Mouse (Mus musculus) layer of hippocampus, postnatal 10 days (tissue): ENCODE data around the gene Plbd1. TPM values are rescaled to one million over a fixed set of nuclear protein-coding genes. Genes with fewer than 3 reads are reported as not detected.

Experiments
- DNase-seq, 2 experiments: peaks; one replicate each; pipeline ENCODE4 v3.0.0; 2021; ENCODE audit warnings: low spot score in 2 of 2
- total RNA-seq, 2 experiments: library from RNA; stranded (reverse); gene quantifications; 2 replicates each; pipeline ENCODE4 v1.2.3; 2021

Gene Plbd1
- total RNA-seq, 2 experiments from 2014 or later: 0.20 to 0.23 TPM

DNA sequence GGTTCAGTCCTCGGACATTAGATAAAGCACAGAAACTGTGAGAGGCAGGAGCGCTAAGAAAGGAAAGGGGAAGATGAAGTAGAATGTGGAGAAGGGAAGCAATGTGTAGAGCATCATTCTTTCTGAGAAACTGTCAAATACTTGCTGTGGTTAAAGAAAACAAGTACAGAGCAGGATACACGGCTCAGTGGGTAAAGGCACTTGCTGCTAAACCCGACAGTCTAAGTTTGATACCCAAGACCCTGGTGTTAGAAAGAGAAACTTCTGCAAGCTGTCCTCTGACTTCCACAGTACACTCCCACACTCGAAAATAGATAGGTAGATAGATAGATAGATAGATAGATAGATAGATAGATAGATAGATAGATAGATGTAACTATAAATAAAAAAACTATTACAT lies 8.4 kb downstream of the Plbd1 start:
- no peak for DNase-seq

DNA sequence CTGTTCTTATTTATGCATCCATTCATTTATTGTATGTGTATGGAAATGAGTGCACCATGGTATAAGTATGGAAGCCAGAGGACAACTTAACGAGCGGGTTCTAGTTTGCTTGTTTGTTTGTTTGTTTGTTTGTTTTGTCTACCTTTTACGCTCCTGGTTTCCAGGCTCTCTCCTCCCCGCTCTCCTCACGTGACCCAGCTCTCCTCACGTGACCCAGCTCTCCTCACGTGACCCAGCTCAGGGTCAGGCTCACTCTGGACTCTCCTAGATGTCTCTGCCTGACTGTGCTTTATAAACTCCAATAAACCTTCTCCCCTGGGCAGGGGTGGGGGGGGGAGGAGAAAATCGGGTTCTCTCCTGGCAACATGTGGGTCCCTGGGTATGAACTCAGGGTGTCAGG lies 11.1 kb downstream of the Plbd1 start:
- no peak for DNase-seq

DNA sequence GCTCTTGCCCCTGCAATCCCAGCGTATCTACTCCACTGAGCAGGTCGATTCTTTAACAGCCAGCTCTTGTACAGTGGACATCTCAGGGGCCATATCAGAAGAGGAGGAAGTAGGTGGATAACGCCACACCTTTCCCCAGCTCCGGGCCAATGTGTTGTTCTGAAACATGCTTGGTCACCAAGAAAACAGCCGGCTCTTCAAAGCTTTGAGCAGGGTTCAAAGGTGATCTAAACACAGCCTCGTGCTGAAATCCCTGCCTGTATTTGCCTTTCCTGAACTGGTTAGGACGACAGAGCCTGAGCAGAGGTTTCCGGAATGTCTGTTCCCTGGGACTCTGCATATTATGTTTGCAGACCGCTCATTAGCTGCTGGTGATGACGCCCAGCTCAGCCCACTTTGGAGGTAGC lies 14.3 kb downstream of the Plbd1 start:
- DNase-seq: no peak

DNA sequence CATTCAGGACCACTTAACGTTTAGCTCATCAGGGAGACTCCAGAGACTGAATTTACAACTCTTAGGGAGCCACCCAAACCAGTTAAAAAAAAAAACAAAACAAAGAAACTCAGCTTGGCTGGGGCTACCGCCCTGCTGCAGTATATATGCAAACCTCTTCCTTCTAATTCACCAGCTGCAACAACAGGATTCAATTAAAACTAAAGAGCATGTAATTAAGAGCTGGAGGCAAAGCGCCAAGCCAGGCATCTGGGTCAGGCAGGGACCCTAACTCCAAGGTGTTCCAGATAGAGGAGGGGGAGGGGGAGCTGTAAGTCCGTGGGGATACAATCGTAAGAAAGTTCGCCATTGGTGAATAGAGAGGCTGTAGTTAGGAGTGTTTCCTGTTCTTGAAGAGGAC lies 15.5 kb downstream of the Plbd1 start:
- no peak for DNase-seq

DNA sequence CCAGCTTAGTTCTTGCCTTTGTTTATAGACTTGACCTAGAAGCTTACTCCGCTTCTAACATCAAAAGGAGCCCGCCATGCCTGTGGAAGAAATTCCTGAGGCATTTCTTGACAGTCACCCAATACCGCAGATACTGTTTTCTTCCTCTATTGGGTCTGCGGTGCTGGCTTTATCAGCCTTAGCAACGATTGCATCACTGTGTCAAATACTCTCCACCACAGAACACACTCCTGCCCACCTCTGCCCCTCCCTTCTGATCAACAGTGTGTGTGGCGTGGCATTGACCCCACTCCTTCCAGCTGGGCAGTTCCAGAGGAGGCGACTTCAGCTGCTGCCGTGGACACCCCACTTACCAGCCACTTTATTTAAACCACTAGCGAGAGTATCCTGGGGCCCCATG lies 16.0 kb downstream of the Plbd1 start:
- DNase-seq: no peak

DNA sequence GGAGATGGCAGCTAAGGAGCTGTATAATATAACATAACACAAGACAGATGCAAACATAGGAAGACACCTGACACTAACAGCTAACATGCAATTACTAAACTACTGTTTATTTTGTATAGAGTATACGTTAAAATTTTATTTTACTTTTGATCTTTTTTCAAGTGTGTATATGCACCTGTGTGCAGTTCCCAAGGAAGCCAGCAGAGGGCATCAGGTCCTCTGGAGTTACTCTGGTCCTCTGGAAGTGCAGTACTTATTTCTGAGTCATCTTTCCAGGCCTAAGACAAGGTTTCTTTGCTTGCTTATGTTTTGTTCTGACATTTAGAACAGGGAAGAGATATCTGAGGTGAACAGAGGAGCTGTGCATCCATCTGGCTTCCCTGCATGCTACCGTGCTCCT lies 17.6 kb downstream of the Plbd1 start:
- DNase-seq: no peak

DNA sequence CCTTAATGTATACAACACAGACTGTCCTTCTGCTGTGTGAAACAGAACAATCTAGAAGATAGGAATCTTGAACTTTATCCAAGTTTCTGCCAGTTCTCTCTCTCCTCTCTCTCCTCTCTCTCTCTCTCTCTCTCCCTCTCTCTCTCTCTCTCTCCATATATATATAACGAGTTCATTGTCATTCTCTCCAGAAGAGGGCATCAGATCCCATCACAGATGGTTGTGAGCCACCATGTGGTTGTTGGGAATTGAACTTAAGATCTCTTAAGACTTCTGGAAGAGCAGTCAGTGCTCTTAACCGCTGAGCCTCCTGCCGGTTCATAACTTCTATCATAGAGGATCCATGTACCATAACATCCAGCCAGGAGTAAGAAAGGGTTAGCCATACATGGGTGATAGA lies 26.7 kb downstream of the Plbd1 start:
- no peak for DNase-seq

DNA sequence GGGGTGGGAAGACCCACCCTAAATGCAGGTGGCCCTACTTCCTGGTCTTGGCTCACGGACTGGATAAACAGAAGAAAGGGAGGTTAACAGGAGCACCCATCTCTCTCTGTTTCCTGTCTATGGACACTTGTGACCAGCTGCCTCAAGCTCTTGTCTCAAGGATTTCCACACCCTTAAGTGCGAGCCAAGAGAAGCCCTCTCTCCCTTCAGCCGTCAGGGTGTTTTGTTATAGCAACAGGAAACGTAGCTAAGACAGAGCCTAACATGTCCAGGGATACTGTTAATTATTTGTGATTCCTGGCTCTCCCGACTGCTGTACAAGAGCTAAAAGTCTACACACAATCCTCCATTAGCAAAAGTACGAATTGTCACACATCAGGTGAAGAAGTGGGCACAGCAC lies 28.0 kb downstream of the Plbd1 start:
- no peak for DNase-seq

DNA sequence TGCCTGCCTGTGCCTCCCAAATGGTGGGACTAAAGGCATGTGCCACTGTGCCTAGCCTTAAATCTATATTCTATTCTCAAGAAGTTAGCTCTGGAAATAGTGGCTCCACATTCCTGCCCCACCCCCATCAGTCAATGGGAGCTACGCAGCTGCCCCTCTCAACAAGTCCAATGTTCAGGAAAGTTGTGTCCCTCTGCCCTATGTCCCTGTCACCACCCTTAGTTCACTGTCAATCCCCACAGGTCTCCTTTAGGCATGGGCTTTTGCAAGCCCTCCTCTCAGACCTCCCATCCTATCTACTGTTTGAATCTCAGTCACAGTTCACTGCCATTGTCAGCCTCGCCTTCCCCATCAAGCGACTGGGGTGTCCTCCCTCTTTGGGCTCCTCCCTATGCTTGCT lies 28.6 kb downstream of the Plbd1 start:
- no peak for DNase-seq

DNA sequence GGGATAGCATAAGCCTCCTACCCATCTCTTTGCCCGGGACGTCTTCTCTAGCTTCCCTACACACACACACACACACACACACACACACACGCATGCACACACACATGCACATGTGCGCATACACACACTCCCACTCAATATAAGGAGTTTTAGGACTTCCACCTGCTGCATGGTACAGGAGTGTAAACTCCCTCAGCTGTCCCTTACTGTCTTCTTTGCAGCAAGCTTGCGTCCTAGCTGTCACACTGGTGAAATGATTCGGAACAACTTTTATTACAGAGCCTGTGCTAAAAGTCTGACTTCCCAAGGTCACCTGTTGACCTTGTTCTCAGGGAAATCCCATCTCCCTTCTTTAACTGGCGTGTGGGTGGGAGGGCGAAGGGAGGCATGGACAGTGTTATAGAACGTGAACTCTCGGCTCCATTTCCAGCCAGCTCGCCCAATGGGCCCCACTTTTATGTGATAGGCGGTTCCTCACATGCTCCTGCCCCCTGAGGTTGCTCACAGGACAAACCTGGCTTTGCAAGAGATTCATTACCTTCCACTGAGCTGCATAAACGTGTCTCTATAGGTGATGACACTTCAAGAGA lies 29.7 kb downstream of the Plbd1 start:
- DNase-seq: no peak

DNA sequence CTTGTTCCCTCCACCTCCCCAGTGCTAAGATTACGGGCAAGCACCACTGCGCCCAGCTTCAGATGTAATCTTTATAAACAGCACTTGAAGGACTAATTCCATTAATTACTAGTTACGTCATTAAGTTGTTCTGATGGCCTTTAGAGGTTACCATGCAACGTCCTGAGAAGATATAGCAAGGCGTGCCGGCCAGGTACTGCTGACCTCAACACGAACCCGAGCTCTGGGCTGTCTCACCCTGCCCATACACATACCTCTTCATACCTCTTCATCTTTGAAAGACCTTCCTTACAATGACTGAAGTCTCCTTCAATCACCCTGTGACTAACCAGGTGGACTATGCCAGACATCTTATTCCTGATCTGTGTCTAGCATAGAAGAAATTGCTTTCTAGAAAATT lies 30.2 kb downstream of the Plbd1 start:
- no peak for DNase-seq

DNA sequence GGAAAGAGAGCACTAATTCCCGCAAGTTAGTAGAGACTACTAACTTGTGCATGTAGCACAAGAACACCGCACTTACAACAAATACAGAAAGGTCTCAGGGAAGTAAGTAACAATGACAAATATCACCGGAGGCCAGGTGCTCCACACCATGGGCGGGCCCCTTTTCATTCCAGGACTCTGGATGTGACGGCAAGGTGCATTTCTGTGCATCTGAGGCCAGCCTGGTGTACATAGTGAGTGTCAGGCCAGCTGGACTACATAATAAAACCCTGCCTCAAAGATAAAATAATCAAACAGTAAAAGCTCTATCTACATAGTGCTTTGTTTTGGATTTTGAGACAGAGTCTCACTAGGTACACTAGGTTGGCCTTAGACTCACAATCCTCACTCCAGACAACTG lies 32.1 kb downstream of the Plbd1 start:
- no peak for DNase-seq

DNA sequence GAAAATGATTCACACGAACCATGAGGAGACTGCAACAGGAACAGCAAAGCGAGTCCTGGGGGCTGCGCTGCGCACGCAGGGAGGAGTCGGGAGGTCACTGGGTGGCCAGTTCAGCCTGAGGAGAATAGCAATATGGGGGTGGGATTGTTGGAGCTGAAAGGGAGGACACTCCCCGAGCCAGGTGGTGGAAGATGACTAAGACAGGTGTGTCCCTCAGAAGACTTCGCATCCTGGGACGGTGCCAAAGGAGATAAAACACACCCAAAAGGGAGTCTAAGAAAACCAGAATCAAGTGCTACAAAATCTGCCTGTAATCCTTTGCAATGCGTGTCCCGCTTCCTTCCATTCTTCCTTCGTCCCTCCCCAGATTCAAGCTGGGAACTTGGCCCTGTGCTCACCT lies 36.3 kb downstream of the Plbd1 start:
- DNase-seq: no peak

DNA sequence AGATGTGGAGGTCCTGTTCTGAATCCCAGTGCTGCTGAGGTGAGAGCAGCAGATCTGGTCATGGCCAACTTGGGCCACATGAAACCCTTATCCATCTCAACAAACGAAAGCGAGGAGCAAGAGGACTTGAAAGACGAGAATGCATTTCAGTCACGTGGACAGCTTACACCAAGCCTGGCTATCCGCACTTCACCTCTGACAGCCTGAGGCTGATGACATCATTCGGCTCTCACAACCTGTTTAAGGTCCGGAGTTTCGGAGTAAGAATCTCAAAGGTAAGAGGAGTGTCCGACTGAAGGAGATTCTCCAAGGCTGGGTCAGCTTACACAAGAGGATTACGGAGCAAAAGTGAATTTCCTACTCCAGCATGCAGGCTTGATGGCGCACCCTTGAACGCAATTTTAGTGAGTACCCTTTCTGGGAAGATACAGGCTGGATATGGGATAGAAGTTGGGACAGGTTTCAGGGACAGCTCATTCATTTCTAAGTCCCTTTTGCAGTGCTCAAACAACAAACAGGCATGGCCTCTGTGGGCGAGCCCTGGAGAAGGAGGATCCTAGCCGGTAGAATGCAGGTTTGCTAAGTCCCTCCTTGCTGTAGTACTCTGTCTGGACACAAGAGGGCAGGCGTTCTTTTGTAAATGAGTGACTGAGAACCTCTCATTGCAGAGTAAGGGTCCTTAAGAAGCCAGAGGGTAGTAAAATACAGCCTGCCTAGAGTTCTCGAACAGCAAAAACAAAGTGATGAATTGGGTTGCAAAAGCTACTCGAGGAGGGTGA lies 41.2 kb downstream of the Plbd1 start:
- peak; percentile 85 to 88 for DNase-seq

DNA sequence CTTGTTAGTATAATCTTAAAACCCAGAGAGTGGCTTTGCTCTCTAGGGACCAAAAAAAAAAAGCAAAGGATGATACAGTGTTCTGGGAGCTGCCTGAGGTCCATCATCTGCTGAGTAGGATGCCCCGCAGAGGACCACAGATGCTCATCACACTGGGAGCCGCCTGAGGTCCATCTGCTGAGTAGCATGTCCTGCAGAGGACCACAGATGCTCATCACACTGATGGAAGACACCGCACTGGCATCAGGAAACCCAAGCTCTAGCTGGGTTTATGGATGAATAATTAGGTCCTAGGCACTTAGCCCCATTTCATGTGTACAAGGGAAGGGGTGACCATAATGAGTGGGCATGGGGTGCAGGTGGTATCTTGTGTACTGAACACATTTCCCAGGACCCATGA lies 47.6 kb downstream of the Plbd1 start:
- DNase-seq: no peak

DNA sequence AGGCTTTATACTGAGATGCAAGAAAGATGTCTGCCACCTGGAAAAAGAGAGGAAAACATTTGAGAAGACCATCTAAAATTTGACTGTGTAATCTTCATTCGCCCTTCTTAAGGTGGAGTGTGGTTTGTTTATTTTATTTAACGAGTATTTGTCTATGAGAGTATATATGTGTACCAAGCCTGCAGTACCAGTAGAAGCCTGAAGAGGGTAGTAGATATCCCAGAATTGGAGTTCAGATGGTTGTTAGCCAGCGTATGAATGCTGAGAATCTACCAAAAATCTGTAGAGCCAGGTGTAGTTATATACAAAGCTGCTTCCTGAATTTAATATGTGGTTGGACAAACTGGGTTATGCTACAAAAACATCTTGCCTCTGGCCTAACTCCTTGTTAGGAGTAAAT lies 49.4 kb downstream of the Plbd1 start:
- DNase-seq: no peak

DNA sequence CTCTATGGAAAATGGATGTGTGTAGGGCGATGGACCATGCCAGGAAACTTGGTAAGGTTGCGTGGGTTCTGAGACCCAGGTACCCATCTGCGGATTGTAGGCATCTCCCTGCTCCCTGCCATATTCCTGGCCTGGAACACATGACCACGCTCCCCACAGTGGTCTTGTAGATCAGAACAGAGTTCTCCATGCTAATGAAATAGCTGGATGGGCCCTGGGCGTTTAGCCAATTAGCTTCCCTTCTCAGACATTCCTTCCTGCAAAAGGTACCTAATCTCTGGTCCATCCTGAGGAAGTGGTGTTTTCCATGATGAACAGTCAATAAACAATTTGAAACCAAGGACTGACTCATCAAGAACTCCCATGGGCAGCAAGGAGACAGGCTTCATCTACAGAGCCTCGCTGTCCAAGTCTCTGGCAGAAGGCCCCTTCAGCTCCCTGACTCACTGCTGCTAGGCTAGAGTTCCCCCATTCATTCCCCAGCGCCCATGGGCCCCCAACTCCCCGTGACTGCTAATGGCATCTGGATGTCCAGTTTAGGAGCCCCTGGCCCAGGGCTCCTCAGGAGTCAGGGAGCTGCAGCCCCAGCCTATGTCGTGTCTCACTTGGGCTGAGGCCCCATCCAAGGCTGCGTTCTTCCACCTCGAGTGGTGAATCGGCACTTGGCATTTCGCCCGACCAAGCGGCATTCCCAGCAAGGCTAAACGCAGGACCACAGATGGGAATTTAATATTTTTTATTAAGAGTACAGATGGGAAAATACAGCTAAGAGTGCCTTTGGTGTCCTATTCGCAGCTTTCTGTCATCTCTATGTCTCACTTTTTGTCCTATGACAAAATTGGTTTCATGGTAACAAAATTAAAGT lies 50.1 kb downstream of the Plbd1 start:
- no peak for DNase-seq

DNA sequence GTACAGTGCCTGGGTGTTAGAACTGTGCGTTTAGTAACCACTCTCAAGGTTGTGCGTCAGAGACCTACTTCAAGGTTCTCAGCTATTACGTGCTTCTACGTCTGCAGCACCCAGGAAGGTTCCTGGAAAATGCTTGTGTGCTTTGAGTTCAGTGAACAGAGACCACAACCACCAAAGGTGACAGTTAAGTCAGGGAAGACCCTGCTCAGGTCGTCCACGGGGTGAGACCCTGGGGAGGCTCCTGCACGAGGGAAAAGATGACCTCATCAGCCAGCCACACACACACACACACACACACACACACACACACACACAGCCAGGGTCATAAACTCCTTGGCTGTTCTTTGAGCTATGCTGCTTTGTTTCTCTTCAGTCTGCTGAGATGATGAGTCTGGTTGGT lies 59.1 kb downstream of the Plbd1 start:
- no peak for DNase-seq

DNA sequence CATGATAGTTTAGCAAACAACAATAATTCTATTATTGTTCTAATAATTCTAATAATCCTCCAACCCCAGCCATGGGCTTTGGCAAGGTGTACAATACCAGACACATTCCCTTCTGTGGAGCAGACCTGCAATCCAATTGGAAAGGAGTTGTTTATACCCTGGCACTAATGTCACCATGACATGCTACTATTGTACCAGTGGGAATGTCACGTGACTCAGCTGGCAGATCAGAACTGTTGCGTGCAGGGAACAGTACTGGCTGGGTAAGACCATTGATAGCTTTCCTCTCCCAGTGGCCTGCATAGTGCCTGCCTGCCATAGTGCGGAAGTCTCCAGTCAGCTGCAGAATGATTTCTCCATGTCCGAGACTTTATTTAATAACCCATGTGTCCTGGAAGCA lies 67.2 kb downstream of the Plbd1 start:
- DNase-seq: no peak

DNA sequence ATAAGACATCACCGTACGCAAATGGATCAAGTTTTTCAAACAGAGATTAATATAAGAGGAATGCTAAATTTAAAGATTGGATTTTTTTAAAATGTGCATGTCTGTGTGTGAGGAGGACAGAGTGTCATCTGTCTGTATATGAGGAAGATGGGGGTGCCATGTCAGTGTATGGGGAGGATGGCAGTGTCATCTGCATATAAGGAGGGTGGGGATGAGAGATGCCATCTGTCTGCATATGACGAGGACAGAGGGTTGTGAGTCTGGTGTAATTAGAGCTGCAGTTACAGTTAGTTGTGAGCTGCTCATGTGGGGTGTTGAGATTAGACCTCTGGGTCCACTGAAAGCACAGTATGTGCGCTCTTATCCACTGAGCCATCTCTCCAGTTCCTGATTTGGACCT lies 71.0 kb downstream of the Plbd1 start:
- DNase-seq: no peak

DNA sequence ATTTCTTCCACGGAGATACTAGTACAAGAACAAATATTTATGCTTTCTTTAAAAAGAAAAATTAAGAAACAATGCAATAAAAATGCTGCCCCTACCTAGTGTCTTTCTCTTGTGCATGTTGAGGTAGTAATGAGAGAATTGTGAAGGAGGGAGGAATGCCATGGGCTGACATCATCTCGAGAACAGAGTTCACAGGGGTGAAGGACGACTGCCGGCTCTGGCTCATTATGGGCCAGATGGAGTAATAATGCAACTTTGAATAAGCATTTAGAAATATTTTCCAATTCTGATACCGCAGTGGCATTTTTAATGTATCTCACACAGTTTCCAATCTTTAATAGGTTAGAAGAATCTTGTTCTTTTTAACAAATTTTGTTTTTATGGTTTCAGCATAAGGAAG lies 95.7 kb downstream of the Plbd1 start:
- no peak for DNase-seq
